Mouse (Mus musculus): ENCODE measurements at regions not wholly inside any gene's neighbourhood (a gene's known extent, or its start where the extent isn't known, plus 50 kb on each side); places are given as distances from the start of the nearest gene placed in this dataset.

DNA sequence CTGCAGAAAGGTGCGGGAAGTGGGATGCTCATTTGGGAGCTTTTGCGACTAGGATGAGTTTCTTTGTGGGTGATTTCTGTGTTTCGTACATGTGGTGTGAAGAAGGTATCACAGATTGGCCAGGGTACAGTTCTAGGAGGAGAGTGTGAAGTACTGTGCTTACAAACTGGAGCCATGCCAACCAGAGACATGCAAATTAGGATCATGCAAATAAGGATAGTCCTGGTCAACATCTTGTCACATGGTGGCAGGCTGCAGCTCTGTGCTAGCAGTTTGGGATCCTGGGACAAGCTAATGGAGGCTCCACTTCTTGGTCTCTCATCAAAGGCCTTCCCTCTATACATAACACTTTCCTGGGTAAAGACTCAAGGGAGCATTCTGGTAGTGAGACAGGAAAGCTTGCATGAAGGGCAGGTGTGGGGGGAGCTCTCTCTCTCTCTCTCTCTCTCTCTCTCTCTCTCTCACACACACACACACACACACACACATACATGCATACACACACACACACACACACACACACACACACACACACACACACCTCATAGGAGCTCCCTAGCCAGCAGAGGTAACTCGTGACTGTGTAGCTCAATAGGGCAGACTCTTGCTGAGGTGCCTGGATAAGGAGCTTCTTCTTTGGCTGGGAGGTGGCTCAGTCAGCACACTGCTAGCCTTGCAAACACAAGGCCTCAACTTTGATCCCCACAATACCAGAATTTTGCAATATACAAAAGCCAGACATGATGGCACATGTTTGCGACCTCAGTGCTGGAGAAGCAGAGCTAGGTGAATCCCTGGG, 177.1 kb upstream of the Ctnnb1 start:
- TF ChIP-seq POLR2A (IDR thresholded peaks at IDR 0.05; ENCODE audit: insufficient read depth, low read depth, low read length) = no peak
- no peak for TF ChIP-seq CTCF (IDR thresholded peaks at IDR 0.05)
